Mouse (Mus musculus) heart, adult 2 months (tissue): ENCODE measurements around the gene Selenos.

ENCODE experiments used
- CTCF ChIP-seq: fragments of 200-600 bp; IDR thresholded peaks from 2 replicates; pipeline ENCODE4 v1.8.1; 2022; ENCODE audit warnings: antibody characterized with exemption, mild to moderate bottlenecking, moderate library complexity
- EP300 ChIP-seq: fragments of 200-500 bp; IDR thresholded peaks from 2 replicates; pipeline ENCODE4 v1.6.1; 2011; ENCODE audit warnings: low read depth, low read length, control low read depth; ENCODE audit not compliant: insufficient read depth
- POLR2A ChIP-seq: fragments of 200-500 bp; IDR thresholded peaks from 2 replicates; pipeline ENCODE4 v1.6.1; 2011; ENCODE audit warnings: mild to moderate bottlenecking, low read depth, low read length, control low read depth; ENCODE audit not compliant: insufficient read depth

DNA sequence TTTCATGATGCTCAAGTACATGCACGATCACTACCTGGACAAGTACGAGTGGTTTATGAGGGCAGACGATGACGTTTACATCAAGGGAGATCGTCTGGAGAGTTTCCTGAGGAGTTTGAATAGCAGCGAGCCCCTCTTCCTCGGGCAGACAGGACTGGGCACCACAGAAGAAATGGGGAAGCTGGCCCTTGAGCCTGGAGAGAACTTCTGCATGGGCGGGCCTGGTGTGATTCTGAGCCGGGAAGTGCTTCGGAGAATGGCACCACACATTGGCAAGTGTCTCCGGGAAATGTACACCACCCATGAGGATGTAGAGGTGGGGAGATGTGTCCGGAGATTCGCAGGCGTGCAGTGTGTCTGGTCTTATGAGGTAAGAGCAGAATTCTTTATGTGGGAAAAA lies 45.9 kb downstream of the Selenos start:
- TF ChIP-seq CTCF = no peak
- TF ChIP-seq POLR2A = no peak
- no peak for TF ChIP-seq EP300
